ENCODE assay signal across 10 mouse cellular contexts in genomic region chr8:79587258-79587657, GRCm38 (mm10). TPM values are rescaled to one million over a fixed set of nuclear protein-coding genes. Genes with fewer than 3 reads are reported as not detected.
DNase-seq lines count a peak whose midpoint lies in the region; TF ChIP-seq lines count a peak whose summit lies in the region.
"Had no signal": no experiment of that assay in that cellular context is flagged by ENCODE, and none has a peak within 500 bp of the region (broad histone marks: within the 10 kb centered on the region; RNA-seq: fewer than 3 reads in every experiment).

No protein-coding gene starts in this region.

- no peaks in the 10 kb centered on the region for H3K4me1 ChIP-seq in cerebellum, adult 2 months (ENCODE audit: control insufficient read depth, insufficient read depth, low read length)
- H3K4me1 ChIP-seq: neural tube, embryonic 13.5 days had no signal

- peak in 1 of 2 experiments; percentile 14 for DNase-seq in cerebellum, adult 2 months
- no peak for DNase-seq in cerebellum, adult 11-12 months
- peak; percentile 34 to 38 for DNase-seq in left cerebral cortex, adult 18-20 months (ENCODE audit: low spot score in 2 of 2)
- no peak for DNase-seq in left cerebral cortex, adult 11 months (ENCODE audit: low spot score)
- peak; percentile 61 for DNase-seq in R1 (ENCODE audit: low read depth, low spot score)
- peak; percentile 48 for DNase-seq in embryo, embryonic 9.5 days (ENCODE audit: extremely low spot score)
- DNase-seq in left cerebral cortex, postnatal 14 days (ENCODE audit: low spot score in 2 of 2) = peak; percentile 62 to 63
- peak; percentile 27 for DNase-seq in retina, postnatal 7 days (ENCODE audit: low read depth, low spot score)

- intact Hi-C loops in left cerebral cortex, postnatal 14 days (cut with DNase I) = no loop called here

- no peak overlapping the region for H3K4me3 ChIP-seq in cerebellum, adult 2 months (replicated peaks; ENCODE audit: insufficient read depth, low read depth, low read length)
- H3K4me3 ChIP-seq: heart, embryonic 15.5 days; neural tube, embryonic 13.5 days had no signal

- 24% methylated on average over 1 of the region's 1 CpGs for WGBS in cerebellum, adult 2 months

- no peaks in the 10 kb centered on the region for H3K27me3 ChIP-seq in cerebellum, adult 2 months (ENCODE audit: control insufficient read depth, insufficient read depth, low read length)
- H3K27me3 ChIP-seq: heart, embryonic 15.5 days; neural tube, embryonic 13.5 days had no signal

- TF ChIP-seq POLR2A in cerebellum, adult 2 months (IDR thresholded peaks at IDR 0.05; ENCODE audit: borderline replicate concordance, insufficient read depth, low read length) = no peak

- peak; percentile 50; the same call in 1 of the 2 replicates for TF ChIP-seq CTCF in cerebellum, adult 2 months (IDR thresholded peaks at IDR 0.05; ENCODE audit: borderline replicate concordance, insufficient read depth, low read depth, low read length)

- no peak overlapping the region for H3K27ac ChIP-seq in cerebellum, adult 2 months (ENCODE audit: insufficient read depth, low read length)
- H3K27ac ChIP-seq: heart, embryonic 15.5 days; neural tube, embryonic 13.5 days had no signal

RNA-seq across cellular contexts. Expression of gene Otud4, which starts 52.2 kb away (rescaled TPM):
- 23.6 and 25.0 TPM in 2 replicates for polyA plus RNA-seq in cerebellum, adult 2 months (2012; rRNA removed)
- total RNA-seq in left cerebral cortex, adult 18-20 months (2021) = 10 to 100 TPM; 38.2 to 40.8 TPM
- total RNA-seq in left cerebral cortex, postnatal 14 days (2021) = 10 to 100 TPM; 36.8 to 44.4 TPM

Comparison
In these comparisons a context has a peak if more than half of its experiments do, and no peak if none do; other contexts are left out.
1. DNase-seq: peak in left cerebral cortex, adult 18-20 months (2 of 2), R1 (single experiment), embryo, embryonic 9.5 days (single experiment), left cerebral cortex, postnatal 14 days (2 of 2) and retina, postnatal 7 days (single experiment); none in cerebellum, adult 11-12 months (single experiment) and left cerebral cortex, adult 11 months (single experiment).